Mouse (Mus musculus) midbrain, embryonic 14.5 days (tissue): ENCODE results near the gene Glipr1l2. TPM values are rescaled to one million over a fixed set of nuclear protein-coding genes. Genes with fewer than 3 reads are reported as not detected.

Source experiments
- polyA plus RNA-seq: library from polyadenylated mRNA; unstranded; fragments of >200 nt; fragmentation: Nextera tagmentation; extraction: Ambion mirVana; gene quantifications from 2 replicates; pipeline ENCODE4 v1.2.1, GENCODE M21; 2014

Gene Glipr1l2
- polyA plus RNA-seq, 1 experiment from 2014 or later = not detected

Other genes starting within 250 kb of the Glipr1l2 start
- gene Krr1, start 110.7 kb upstream of the Glipr1l2 start, polyA plus RNA-seq = 43.1 and 53.1 TPM in 2 replicates
- gene Glipr1, start 80.7 kb upstream of the Glipr1l2 start, polyA plus RNA-seq = 0.42 TPM in 1 of 2 replicates, not detected in the other
- gene Glipr1l1, start 23.2 kb upstream of the Glipr1l2 start, polyA plus RNA-seq = 0.57 TPM in 1 of 2 replicates, not detected in the other
- gene Glipr1l3, start 77.0 kb downstream of the Glipr1l2 start, polyA plus RNA-seq = 0.33 and 0.59 TPM in 2 replicates
- gene Caps2, start 80.3 kb downstream of the Glipr1l2 start, polyA plus RNA-seq = 0.45 and 0.53 TPM in 2 replicates
- 5.4 and 6.3 TPM in 2 replicates for gene Kcnc2, start 187.8 kb downstream of the Glipr1l2 start, polyA plus RNA-seq